Mouse (Mus musculus): Measurements from ENCODE around the gene Slc36a1. TPM values are rescaled to one million over a fixed set of nuclear protein-coding genes. Genes with fewer than 3 reads are reported as not detected.

Gene Slc36a1
- total RNA-seq, 2 experiments from 2014 or later: 52.1 to 55.3 TPM

DNA sequence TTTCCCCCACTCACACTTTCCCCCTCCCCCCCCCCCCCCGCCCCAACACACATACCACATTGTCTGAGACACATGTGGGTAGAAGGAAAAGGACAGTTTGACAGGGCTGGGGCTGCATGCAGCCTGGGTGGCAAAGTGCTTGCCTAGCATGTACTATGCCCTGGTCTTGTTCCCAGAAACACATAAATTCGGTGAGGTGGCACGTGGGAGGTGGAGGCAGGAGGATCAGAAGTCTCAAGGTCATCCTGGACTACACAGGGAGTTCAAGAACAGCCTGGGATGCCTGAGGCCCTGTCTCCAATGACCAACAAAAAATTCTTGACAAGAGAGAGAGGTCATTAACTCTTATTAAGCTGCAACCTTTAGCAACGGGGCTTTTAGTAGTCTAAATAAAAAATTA is 11.9 kb downstream of the Slc36a1 start:
- Histone ChIP-seq H3K27ac (peak overlapping the region; percentile 58), H3K4me3 (no peak overlapping the region)
- no peak for TF ChIP-seq CTCF (conservative IDR thresholded peaks at IDR 0.05)
- no peak for DNase-seq (ENCODE audit: low spot score in 2 of 2)

DNA sequence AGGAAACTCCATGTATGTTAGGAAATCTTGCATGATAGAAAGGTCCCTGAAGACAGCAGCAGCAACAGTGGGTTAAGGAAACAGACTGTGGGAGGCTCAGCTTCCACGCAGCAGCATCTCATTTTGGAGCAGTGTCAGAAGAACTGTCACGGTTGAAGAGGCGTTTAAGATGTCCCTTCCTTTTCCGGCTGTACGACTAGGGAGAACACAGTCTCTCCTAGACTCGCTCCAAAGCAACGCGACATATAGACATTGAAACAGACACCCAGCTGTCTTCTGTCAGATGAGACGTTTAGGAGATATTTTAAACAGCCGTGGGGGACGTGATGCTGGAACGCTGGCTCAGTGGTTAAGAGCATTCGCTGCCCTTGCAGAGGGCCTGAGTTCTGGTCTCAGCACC is 12.7 kb downstream of the Slc36a1 start:
- peak in 1 of 2 experiments; percentile 45 for DNase-seq (ENCODE audit: low spot score in 2 of 2)
- Histone ChIP-seq H3K27ac (peak overlapping the region; percentile 72), H3K4me3 (no peak overlapping the region)
- no peak for TF ChIP-seq CTCF (conservative IDR thresholded peaks at IDR 0.05)

DNA sequence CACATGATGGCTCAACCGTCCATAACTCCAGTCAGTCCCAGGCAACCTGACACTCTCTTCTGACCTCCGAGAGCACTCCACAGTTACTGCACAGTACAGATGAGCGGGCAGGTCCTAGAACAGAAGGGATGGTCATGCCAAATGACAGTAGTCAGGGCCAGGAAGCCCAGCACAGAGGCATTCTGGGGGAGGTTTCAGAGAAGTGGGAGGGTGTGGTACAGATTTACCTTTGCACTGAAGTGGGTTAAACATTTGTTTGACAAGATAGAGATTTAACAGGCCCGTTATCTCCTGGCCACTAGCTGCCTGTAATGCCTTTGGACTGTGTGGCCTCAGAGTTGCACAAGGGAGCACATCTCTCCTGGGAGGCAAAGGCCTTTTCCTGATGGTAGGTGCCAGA is 13.3 kb downstream of the Slc36a1 start:
- no peak for DNase-seq (ENCODE audit: low spot score in 2 of 2)
- no peak for TF ChIP-seq CTCF (conservative IDR thresholded peaks at IDR 0.05)
- no peak overlapping the region for H3K4me3 ChIP-seq
- H3K27ac ChIP-seq: peak overlapping the region; percentile 72

DNA sequence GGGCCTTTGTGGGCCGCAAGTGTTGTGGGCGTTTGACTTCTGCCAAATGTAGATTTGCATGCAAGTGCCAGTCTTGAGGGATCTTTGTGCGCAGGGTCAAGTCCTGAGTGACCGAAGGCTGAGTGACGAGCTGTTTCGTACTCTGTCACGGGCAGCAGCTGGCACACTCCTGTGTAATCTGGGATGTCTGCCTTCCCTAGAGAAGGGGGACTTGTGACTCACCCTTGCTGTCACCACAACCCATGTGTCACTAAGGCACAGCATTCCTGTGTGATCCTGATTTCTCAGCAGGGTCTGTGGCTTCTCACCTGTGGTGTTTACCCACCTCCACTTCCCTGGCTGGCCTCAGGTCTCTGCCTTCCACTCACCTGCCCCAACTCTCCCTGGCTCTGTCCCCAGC is 13.7 kb downstream of the Slc36a1 start:
- DNase-seq (ENCODE audit: low spot score in 2 of 2): no peak
- peak overlapping the region; percentile 72; the same call in 1 of the 2 replicates for H3K27ac ChIP-seq
- H3K4me3 ChIP-seq: no peak overlapping the region
- TF ChIP-seq CTCF (conservative IDR thresholded peaks at IDR 0.05): no peak

DNA sequence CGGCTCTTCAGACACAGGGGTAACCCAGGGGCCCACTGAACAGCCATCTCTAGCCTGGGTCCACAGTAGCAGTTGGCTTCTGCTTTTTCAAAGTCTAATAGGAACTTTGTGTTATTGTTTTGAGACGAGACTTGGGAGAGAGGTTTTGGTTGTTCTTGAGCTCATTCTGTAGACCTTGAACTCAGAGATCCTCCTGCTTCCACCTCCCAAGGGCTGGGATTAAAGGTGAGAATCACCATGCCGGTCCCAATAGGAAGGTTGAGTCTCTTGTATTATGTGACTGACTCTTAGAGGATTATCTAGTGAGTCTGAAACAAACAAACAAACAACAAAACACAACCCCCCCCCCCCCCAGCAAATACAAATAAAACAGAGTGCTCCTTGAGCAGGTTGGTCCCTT is 14.3 kb downstream of the Slc36a1 start:
- no peak for TF ChIP-seq CTCF (conservative IDR thresholded peaks at IDR 0.05)
- no peak overlapping the region for H3K4me3 ChIP-seq
- no peak overlapping the region for H3K27ac ChIP-seq
- DNase-seq (ENCODE audit: low spot score in 2 of 2): no peak

DNA sequence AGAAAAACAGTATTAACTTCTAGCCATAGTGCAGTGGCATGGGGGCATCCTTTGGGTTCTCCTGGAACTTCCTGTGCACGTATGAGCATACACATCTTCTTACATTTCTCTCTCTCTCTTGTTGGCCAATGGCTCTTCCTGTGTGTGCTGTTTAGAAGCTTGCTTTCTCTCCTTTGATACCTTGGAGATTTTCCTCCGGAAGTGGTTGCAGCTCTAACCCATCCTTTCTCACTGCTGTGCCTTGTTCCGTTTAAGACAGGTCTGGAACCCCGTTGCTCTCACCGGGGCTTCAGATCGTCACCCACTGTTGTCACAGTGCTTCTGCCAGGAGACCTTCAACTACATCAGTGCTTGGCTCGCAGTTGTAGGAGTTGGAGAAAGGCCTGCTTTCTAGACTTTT is 17.2 kb downstream of the Slc36a1 start:
- no peak for TF ChIP-seq CTCF (conservative IDR thresholded peaks at IDR 0.05)
- H3K4me3 ChIP-seq: no peak overlapping the region

DNA sequence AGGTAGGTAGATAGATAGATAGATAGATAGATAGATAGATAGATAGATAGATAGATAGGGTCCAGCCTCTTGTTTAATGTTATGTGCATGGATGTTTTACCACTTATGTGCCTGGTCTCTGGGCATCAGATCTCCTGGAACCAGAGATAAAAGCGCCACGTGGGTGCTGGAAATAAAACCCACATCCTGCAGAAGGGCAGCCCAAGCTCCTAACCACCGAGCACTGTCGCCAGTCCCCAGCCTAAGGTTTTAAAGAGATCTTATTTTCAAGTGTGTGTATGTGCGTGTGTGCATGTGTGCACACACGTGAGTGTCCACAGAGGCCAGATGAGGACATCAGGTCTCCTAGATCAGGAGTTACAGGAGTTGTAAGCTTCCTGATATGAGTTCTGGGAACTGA is 26.9 kb downstream of the Slc36a1 start:
- no peak for DNase-seq (ENCODE audit: low spot score in 2 of 2)
- no peak for TF ChIP-seq CTCF (conservative IDR thresholded peaks at IDR 0.05)

More for the DNA sequence above, 17.2 kb downstream of the Slc36a1 start:
- DNase-seq (ENCODE audit: low spot score in 2 of 2): no peak
- H3K27ac ChIP-seq: no peak overlapping the region

DNA sequence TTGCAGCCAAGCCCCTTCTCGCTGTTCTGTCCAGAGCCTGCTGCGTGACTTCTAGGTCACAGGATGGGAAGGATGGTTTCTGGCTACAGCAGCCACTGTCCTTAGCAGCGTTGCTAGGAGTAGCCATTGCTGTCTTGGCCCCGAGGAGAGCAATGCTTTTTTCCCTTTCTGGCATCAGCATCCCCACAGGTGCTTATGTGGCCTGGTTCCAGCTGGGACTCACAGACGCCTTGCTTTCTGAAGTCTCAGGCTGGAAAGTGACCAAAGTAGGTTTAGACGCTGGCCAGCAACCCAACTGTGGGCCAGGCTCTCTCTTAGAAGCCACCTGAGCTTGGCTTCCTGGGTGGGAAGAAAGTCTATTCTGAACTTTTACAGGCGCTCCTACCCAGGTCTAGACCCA is 30.1 kb downstream of the Slc36a1 start:
- no peak for DNase-seq (ENCODE audit: low spot score in 2 of 2)
- TF ChIP-seq CTCF (conservative IDR thresholded peaks at IDR 0.05): no peak

More for the DNA sequence above, 26.9 kb downstream of the Slc36a1 start:
- no peak overlapping the region for H3K27ac ChIP-seq
- no peak overlapping the region for H3K4me3 ChIP-seq

DNA sequence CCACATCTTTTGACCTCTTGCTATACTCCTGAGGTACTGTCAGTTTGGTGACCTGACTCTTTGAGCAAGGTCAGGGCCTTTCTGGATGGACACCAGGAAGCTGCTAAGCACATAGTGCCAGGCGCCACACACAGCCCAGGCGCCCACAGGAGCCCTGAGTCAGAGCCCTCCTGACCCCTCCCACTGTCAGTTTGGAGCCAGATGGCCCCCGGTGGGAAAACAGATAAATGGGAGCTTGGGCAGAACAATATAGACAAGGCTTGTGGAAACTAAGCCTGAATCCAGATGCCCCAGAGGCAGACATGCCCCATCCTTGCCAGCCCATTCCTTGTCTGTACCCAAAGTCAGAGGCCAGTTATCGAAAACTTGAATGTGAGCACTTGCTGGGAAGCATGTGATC is 30.6 kb downstream of the Slc36a1 start:
- no peak for DNase-seq (ENCODE audit: low spot score in 2 of 2)
- no peak overlapping the region for H3K4me3 ChIP-seq
- no peak overlapping the region for H3K27ac ChIP-seq
- TF ChIP-seq CTCF (conservative IDR thresholded peaks at IDR 0.05): no peak

More for the DNA sequence above, 30.1 kb downstream of the Slc36a1 start:
- H3K4me3 ChIP-seq: no peak overlapping the region
- H3K27ac ChIP-seq: no peak overlapping the region

DNA sequence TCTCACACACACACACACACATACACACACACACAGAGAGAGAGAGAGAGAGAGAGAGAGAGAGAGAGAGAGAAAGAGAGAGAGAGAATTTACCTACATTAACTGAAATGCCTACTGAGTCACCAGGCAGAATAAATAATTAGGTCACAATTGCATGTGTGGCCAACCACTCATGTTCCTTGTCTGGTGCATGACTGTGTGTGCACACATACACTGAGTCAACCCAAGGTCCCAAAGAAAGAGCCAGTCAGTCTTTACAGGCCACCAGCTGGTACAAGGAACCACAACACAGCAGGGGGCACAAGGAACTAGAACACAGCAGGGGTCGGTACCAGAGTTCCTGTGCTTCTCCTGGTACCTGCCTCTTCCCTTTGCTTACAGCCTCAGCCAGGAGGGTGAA is 32.7 kb downstream of the Slc36a1 start:
- Histone ChIP-seq H3K4me3 (no peak overlapping the region), H3K27ac (no peak overlapping the region)
- DNase-seq (ENCODE audit: low spot score in 2 of 2): no peak
- no peak for TF ChIP-seq CTCF (conservative IDR thresholded peaks at IDR 0.05)

DNA sequence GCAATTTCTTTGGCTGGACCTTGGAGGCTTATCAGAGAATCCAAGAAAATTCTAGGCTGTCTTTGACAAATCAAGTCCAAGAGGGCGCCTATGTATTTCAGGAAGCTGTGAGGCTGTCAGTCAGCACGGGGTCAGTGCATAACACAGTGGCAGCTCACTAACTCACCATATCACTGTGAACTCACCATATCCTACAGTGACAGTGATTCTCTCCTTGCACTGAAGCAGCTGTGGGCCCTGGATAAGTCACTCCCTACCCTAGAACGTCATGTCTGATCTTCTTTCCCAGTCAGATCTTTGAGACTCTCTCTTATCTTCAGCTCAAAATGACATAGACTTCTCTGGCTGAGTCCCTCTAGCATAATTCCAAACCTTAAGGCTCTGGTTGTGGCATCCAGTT is 35.3 kb downstream of the Slc36a1 start:
- H3K27ac ChIP-seq: no peak overlapping the region
- no peak for TF ChIP-seq CTCF (conservative IDR thresholded peaks at IDR 0.05)
- no peak overlapping the region for H3K4me3 ChIP-seq
- DNase-seq (ENCODE audit: low spot score in 2 of 2): no peak

DNA sequence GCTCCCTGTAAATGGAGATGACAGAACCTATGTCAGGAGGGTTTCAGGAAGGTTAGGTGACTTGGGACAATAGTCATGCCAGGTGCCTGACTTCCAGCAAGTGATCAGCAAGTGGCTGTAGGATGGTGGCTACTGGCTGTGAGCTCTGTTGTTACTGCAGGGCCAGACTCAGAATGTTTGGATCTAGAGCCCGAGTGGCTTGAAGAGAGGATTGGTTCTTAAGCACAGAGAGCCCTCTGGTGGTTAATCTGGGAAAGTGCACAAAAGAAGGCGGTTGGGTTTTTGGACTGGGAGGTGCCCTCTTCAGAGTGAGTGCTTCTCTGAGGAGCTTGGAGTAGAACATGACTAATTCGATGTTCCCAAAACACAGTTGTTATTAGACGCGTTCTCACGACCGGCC is 36.4 kb downstream of the Slc36a1 start:
- DNase-seq (ENCODE audit: low spot score in 2 of 2): peak; percentile 70 to 86

DNA sequence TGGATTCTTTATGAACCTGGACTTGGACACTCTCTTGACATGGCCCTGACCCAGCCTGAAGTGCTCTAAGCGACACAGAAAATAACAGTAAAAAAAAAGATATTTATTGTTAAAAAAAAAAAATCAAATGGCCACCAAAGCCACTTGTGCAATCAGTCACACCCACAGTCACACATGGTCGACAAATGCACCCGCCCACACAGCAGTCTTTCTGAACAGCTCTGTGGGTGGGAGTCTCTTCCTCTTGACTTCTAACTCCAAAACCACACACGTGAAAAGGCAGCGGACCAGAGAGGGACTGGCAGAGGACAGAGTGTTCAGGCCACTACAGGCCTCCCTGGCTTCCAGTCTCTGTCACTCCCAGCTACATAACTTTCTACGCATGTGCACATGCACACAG is 46.4 kb downstream of the Slc36a1 start:
- Histone ChIP-seq H3K27ac (no peak overlapping the region; the same call in 1 of the 2 replicates), H3K4me3 (no peak overlapping the region)
- TF ChIP-seq CTCF (conservative IDR thresholded peaks at IDR 0.05): no peak
- peak; percentile 42 to 46 for DNase-seq (ENCODE audit: low spot score in 2 of 2)

More for the DNA sequence above, 36.4 kb downstream of the Slc36a1 start:
- TF ChIP-seq CTCF (conservative IDR thresholded peaks at IDR 0.05): peak; percentile 85
- H3K27ac ChIP-seq: no peak overlapping the region
- H3K4me3 ChIP-seq: no peak overlapping the region

DNA sequence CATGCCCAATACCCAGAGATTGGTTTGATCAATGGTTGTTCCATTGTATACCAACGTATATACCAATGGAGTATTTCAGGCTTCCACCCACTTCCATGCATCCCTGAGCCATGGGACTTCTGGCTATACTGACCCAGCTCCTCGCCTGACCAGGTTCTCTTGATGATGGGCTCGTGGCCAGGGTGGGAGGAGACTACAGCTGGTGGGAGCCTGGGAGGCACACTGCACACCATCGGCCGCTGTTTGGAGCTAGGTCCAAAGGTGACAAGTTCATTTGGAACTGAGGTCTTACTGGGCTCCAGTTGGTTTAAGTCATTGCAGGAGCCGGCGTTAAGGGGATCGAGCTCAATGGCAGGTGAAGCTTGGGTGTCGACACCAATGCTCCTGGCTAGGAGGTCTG is 49.2 kb downstream of the Slc36a1 start:
- H3K4me3 ChIP-seq: no peak overlapping the region
- no peak for TF ChIP-seq CTCF (conservative IDR thresholded peaks at IDR 0.05)
- no peak for DNase-seq (ENCODE audit: low spot score in 2 of 2)
- H3K27ac ChIP-seq: no peak overlapping the region

DNA sequence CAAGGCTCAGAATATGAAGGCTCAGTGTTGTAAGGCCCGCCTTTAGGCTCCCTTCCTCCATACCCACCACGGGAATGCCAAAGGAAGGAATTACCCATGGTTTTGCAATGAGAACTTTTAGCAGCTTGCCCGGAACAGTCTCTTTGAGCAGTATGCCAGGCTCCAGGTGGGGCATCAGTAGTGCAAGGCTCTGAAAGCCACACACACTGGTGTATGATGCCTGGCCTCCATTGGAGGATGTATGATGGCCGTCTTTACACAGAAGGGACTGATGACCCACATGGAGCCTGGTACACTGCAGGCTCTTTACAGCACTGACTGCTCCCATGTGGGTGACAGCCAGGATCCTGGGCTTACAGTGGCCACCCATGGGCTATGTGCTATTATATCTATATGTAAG is 57.0 kb downstream of the Slc36a1 start:
- Histone ChIP-seq H3K27ac (no peak overlapping the region), H3K4me3 (no peak overlapping the region)
- DNase-seq (ENCODE audit: low spot score in 2 of 2): no peak
- no peak for TF ChIP-seq CTCF (conservative IDR thresholded peaks at IDR 0.05)

Data from layer of hippocampus, adult 2 months (tissue).